Mouse (Mus musculus): ENCODE data around the gene Cep290. TPM values are rescaled to one million over a fixed set of nuclear protein-coding genes. Genes with fewer than 3 reads are reported as not detected.

The Cep290 gene
- total RNA-seq, 2 experiments from 2014 or later: 12.6 to 22.8 TPM

DNA sequence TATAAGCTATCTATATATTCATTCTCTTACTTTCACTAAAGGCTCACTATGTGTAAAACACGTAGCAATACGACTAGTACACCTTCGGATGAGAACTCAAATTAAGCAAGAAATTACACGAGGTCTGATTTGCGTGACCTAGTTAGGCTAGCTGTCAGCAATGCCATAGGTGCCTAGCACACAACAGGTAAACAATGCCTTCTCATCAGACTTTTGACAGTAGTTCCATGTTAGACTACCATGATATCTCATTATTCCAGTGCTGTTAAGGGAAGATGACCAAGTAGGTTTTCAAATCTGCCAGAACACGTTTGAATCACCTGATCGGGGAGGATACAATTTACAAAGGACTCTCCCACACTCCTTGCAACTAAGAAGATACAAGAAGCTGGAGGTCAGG, 101.2 kb downstream of the Cep290 start:
- ATAC-seq (replicated peaks; ENCODE audit: poor library complexity, severe bottlenecking): peak; percentile 18; the same call in 1 of the 2 replicates

DNA sequence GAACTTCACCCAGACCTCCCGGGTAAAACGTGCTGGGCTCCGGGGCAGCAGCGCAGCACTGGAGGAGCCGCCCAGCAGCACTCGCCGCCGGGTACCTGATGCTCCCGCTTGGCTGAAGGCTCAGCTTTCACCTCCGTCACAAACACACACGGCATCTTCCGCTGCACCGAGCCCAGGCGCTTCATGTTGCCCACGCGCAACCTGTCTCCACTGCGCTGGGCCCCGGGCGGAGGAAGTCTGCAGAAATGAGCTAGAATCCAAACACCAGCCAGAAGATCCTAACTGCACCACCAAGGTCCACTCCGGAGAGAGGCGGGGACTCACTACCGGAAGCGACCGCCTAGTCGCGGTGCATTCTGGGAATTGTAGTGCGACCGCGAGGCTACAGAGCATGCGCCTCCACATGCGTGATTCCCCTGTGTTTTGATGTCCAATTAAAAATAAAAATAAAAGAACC, 101.6 kb downstream of the Cep290 start:
- ATAC-seq (replicated peaks; ENCODE audit: poor library complexity, severe bottlenecking): peak; percentile 99

- no peak for ATAC-seq (replicated peaks; ENCODE audit: poor library complexity, severe bottlenecking)
Measured at GRCm38 (mm10) chr10:100590323-100590722, 103.0 kb downstream of the Cep290 start, which contains the start of the genes 4930430F08Rik and 1700017N19Rik. TSS of gene 4930430F08Rik (minus strand) at chr10:100590423. TSS of gene 1700017N19Rik (plus strand) at chr10:100590484.

DNA sequence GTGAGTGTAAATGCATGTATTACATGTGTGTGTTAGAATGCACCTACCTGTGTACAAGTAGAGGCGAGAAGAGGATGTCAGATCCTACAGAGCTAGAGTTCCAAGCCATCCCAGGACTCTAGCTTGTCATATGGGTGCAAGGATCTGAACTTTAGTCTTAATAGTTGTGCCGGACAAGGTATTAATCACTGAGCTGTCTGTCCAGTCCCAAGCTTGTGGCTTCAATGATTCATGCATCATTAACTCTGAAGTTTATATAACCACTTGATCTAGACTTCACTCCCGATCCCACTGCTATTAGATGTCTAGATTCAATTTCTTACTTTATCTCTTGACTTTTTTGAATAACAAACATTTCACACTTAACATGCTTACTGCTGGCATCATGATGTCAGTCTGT, 111.0 kb downstream of the Cep290 start:
- no peak for ATAC-seq (replicated peaks; ENCODE audit: poor library complexity, severe bottlenecking)

DNA sequence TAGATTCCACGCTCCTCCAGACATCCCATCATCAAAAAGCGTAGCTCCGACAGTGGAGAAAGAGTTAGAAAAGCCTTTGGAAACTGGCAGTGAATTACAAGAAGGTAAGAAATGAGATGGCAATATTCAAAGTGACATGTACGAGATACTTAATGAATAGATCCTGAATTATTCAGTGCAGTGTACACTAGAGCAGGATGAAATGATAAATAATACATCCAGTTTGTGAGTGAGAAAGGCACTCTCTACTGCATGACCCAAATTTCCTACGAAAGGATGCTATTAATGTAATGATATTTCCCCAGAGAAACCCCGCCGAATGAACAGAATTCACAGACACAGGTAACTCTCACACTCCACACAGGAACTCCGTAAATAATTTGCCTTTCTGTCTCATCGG, 116.2 kb downstream of the Cep290 start:
- ATAC-seq (replicated peaks; ENCODE audit: poor library complexity, severe bottlenecking): no peak

- no peak for ATAC-seq (replicated peaks; ENCODE audit: poor library complexity, severe bottlenecking)
Measured at GRCm38 (mm10) chr10:100604254-100604653, 116.9 kb downstream of the Cep290 start.

DNA sequence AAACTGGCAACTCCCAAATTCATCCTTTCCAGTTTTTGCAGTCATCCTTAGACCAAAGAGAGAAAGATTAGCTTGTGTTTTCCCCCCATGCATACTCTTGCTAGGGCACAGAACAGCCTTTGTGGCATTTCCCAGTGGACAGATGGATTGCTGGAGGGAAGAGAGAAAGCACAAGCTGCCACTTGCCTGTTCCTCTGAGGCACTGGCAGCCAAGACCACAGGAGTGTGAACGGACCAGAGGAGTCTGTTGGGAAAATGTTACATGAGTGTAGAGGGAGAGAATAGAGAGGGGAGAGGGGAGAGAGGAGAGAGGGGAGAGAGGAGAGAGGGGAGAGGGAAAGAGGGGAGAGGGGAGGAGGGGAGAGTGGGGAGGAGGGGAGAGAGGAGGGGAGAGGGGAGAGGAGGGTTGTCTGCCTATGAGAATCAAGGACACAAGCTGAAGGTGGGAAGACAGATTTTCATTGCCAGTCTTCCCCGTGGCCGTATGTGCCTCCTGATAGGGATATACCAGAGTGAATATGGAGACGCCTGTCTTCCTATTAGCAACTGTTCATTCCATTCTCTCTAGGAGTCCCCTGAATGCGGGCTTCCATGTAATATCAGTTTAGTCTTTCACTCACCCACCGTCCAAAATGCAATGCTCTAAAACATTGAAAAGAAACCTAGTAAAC, 130.0 kb downstream of the Cep290 start:
- no peak for ATAC-seq (replicated peaks; ENCODE audit: poor library complexity, severe bottlenecking)

GRCm38 (mm10) chr10:100619474-100619873, 132.1 kb downstream of the Cep290 start:
- no peak for ATAC-seq (replicated peaks; ENCODE audit: poor library complexity, severe bottlenecking)

DNA sequence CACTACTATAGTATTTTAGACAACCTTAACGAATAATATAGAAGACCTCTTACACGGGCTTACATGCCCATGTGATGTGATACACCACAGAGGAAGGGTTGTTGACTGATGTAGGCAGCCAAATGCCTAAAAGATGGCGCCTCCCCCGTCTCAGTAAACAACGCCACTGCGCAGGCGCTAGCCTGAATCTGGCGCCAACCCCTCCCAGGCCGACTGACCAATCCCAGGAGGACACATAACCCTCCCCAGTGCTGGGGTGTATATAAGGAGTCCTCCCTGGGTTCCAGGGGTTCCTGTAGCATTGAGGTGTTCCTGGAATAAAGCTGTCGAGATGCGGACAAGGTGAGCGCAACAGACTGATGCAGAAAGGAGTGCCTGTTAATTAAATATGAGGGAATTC, 132.7 kb downstream of the Cep290 start:
- ATAC-seq (replicated peaks; ENCODE audit: poor library complexity, severe bottlenecking): no peak

GRCm38 (mm10) chr10:100622494-100622893, 135.1 kb downstream of the Cep290 start:
- no peak for ATAC-seq (replicated peaks; ENCODE audit: poor library complexity, severe bottlenecking)

Other genes starting within 250 kb of the Cep290 start
- gene Gm4301, start 151.9 kb upstream of the Cep290 start, total RNA-seq (2014; fragmentation: Nextera tagmentation): not detected in 2 replicates
- not detected in 2 replicates for gene Gm4301, start 151.9 kb upstream of the Cep290 start, total RNA-seq (2017)
- gene Gm4302, start 146.7 kb upstream of the Cep290 start, total RNA-seq (2014; fragmentation: Nextera tagmentation): not detected in 2 replicates
- gene Gm4302, start 146.7 kb upstream of the Cep290 start, total RNA-seq (2017): not detected in 2 replicates
- not detected in 2 replicates for gene Gm4303, start 141.6 kb upstream of the Cep290 start, total RNA-seq (2014; fragmentation: Nextera tagmentation)
- gene Gm4303, start 141.6 kb upstream of the Cep290 start, total RNA-seq (2017): not detected in 2 replicates
- not detected in 2 replicates for gene Gm4305, start 136.5 kb upstream of the Cep290 start, total RNA-seq (2014; fragmentation: Nextera tagmentation)
- gene Gm4305, start 136.5 kb upstream of the Cep290 start, total RNA-seq (2017): not detected in 2 replicates
- not detected in 2 replicates for gene Gm4307, start 126.2 kb upstream of the Cep290 start, total RNA-seq (2014; fragmentation: Nextera tagmentation)
- not detected in 2 replicates for gene Gm4307, start 126.2 kb upstream of the Cep290 start, total RNA-seq (2017)
- not detected in 2 replicates for gene Gm4312, start 105.0 kb upstream of the Cep290 start, total RNA-seq (2014; fragmentation: Nextera tagmentation)
- not detected in 2 replicates for gene Gm4312, start 105.0 kb upstream of the Cep290 start, total RNA-seq (2017)
- gene Tmtc3, start 208 bp upstream of the Cep290 start, total RNA-seq (2014; fragmentation: Nextera tagmentation): 10.6 and 15.8 TPM in 2 replicates
- 7.8 and 8.0 TPM in 2 replicates for gene Tmtc3, start 208 bp upstream of the Cep290 start, total RNA-seq (2017)
- 8.7 and 9.5 TPM in 2 replicates for gene 4930430F08Rik, start 102.9 kb downstream of the Cep290 start, total RNA-seq (2014; fragmentation: Nextera tagmentation)
- 9.4 and 16.4 TPM in 2 replicates for gene 4930430F08Rik, start 102.9 kb downstream of the Cep290 start, total RNA-seq (2017)
- not detected in 2 replicates for gene 1700017N19Rik, start 102.9 kb downstream of the Cep290 start, total RNA-seq (2014; fragmentation: Nextera tagmentation)
- gene 1700017N19Rik, start 102.9 kb downstream of the Cep290 start, total RNA-seq (2017): not detected in 2 replicates

Measured in granulocyte monocyte progenitor cell, adult 5-6 weeks (primary cell).